Mouse (Mus musculus) colon, adult 2 months (tissue): ENCODE measurements around the gene Spib. TPM values are rescaled to one million over a fixed set of nuclear protein-coding genes. Genes with fewer than 3 reads are reported as not detected.

Source experiments
- polyA plus RNA-seq: library from polyadenylated mRNA; depleted of rRNA; stranded (reverse); fragments of >200 nt; gene quantifications from 2 replicates; pipeline ENCODE4 v1.2.3, GENCODE M21; 2012; rRNA removed

Spib gene
- polyA plus RNA-seq: 11.9 and 16.9 TPM in 2 replicates

DNA sequence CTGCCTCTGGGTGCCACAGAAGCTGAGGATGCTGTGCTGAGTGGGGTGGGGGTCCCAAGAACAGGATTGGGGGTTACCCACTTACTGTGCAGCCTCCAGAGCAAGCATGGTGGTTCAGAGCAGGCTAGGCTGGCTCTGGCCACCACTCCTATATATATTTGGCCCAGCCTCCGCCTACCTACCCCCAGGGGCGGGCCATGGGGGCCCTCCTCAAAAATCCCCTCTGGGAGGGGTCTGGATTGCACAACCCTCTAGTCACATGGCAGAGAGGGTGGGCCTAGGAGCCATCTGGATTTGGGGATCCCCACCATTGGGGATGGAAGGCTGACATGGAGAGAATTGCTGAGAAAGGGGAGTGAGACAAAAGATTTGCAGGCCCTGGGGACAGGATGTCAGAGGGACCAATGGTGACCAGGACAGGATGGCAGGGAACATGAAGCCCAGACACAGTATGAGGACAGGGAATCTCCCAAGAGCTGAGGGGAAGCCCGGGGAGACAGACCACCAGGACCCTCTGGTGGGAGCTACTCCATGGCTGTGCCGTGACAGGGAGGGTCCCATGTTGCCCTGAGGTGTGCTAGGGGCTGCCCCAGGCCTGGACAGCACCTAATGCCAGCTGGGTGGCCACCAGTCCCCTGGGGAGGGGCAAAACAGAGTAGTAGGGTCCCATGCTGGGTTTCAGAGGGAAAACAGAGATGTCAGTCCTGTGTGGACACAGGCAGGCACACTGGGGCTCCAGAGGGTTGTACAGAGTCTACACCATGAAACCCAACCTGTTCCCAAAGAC, at the start of gene Spib:
Gene Spib (minus strand): TSS at position 126 of the 787 bp plus-strand sequence.

GRCm38 (mm10) chr7:44572213-44572701, 40.4 kb upstream of the Spib start, which contains the start of gene Napsa:
TSS of gene Napsa (plus strand) at chr7:44572380.

DNA sequence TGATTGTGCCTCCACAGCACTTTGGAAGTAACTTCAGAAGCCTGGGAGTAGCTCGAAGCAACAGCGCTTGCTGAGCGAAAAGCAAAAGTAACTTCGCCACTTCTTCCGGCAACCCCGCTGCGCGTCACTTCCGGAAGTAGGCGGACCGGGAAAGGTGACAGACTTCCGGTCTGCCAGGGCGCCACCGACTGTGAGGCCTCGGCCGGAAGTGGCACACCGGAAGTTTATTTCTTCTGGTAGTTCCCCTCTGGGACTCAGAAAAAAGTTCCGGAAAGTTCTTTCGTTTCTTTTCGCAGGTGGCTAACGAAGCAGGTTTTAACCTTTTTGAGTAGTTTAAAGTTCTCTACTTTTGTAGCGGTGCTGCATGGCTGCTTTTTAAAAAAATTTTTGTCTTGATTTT, 22.0 kb upstream of the Spib start, which contains the start of gene Nr1h2:
Gene Nr1h2 (minus strand): TSS at position 126 of the 400 bp plus-strand sequence.

DNA sequence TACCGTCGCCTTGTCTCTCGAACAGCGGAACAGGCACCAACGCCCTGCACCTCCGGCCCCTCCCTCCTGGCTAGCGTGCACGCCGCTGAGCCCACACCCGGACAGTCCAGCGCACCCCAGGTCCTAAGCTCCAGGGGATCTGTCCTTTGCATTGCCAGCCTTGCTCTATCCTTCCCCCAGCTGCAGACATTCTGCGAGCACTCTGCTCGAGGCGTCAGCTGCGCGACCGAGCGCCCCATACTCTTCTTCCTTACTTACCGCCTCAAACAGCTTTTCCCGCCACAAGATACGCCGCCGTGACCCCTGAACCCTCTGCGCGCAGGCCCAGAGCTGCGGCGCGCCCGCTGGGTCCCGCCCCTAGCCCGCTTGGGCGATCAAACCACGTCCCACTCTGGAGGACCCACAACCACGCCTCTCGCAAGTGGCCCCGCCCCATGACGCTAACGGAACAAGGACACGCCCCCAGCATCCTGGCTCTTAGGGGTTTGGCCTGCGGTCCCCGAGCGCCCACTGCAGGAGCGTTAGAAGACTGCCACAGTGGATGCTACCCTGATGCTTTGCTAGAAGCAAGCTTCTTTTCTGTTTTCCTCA, 16.7 kb upstream of the Spib start, which contains the start of gene Pold1:
Gene Pold1 (minus strand): TSS at position 353 of the 591 bp plus-strand sequence.

GRCm38 (mm10) chr7:44524502-44524901, 7.4 kb downstream of the Spib start, which contains the start of gene Mybpc2:
TSS of gene Mybpc2 (minus strand) at chr7:44524656.

DNA sequence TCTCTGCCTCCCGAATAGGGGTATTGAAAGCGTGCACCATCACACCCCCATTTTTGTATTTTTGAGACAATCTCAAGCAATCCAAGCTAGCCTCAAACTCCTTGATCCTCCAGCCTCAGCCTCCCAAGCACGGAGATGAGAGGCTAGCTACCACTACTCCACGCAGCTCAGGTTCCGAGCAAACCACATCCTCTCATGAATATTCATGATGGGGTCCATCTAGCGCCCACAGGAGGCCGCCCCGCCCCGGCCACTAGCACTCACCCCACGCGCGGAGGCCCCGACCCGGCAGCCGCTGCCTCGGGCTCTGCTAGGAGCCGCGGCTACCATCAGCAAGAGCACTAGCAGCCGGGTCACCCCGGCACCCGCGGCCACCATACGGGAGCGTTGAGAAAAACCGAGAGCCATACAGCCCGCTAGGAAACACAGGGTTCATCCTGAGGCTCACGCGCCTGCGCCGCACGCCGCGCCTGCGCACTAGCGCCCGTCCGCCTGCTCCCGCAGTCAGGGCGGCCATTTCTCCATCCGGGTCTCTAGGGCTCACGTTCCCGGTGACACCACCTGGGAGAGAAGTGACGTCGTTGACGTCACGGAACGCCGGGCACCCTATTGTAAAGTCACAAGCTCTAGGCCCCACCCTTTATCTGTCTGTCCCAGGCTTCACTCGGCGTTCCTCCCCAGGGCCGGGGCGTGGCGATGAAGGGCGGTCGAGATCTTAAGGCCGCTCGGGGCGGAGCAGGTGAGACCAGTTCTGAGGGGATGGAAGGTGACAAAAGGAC, 35.7 kb downstream of the Spib start, which contains the start of the genes Emc10 and Fam71e1:
Gene Emc10 (minus strand): TSS at position 538 of the 779 bp plus-strand sequence.
Gene Fam71e1 (plus strand): TSS at position 590 of the 779 bp plus-strand sequence.

Other genes with a start within 250 kb of the Spib start
- 5.3 and 6.9 TPM in 2 replicates for gene Clec11a, start 225.2 kb downstream of the Spib start, polyA plus RNA-seq
- 1.1 TPM in 2 replicates for gene Shank1, start 221.8 kb downstream of the Spib start, polyA plus RNA-seq
- 3.2 and 3.5 TPM in 2 replicates for gene Syt3, start 148.0 kb downstream of the Spib start, polyA plus RNA-seq
- 0.87 and 0.89 TPM in 2 replicates for gene 1700008O03Rik, start 146.3 kb downstream of the Spib start, polyA plus RNA-seq
- gene Lrrc4b, start 103.1 kb downstream of the Spib start, polyA plus RNA-seq: 4.8 and 6.8 TPM in 2 replicates
- gene Aspdh, start 66.7 kb downstream of the Spib start, polyA plus RNA-seq: 0.23 and 0.88 TPM in 2 replicates
- 136 and 144 TPM in 2 replicates for gene Josd2, start 64.1 kb downstream of the Spib start, polyA plus RNA-seq
- gene Emc10, start 35.5 kb downstream of the Spib start, polyA plus RNA-seq: 291 and 327 TPM in 2 replicates
- gene Fam71e1, start 35.5 kb downstream of the Spib start, polyA plus RNA-seq: 4.4 and 6.2 TPM in 2 replicates
- gene Mybpc2, start 7.4 kb downstream of the Spib start, polyA plus RNA-seq: 0.34 and 0.46 TPM in 2 replicates
- gene Pold1, start 16.8 kb upstream of the Spib start, polyA plus RNA-seq: 44.4 and 45.2 TPM in 2 replicates
- gene Nr1h2, start 21.9 kb upstream of the Spib start, polyA plus RNA-seq: 231 and 268 TPM in 2 replicates
- gene Napsa, start 40.3 kb upstream of the Spib start, polyA plus RNA-seq: 7.8 and 8.1 TPM in 2 replicates
- 2.7 and 2.8 TPM in 2 replicates for gene Kcnc3, start 58.6 kb upstream of the Spib start, polyA plus RNA-seq
- gene Myh14, start 138.8 kb upstream of the Spib start, polyA plus RNA-seq: 365 and 409 TPM in 2 replicates
- gene Izumo2, start 176.7 kb upstream of the Spib start, polyA plus RNA-seq: not detected in 2 replicates
- gene Vrk3, start 216.3 kb upstream of the Spib start, polyA plus RNA-seq: 44.8 and 45.6 TPM in 2 replicates
- 0.19 and 0.26 TPM in 2 replicates for gene Zfp473, start 219.0 kb upstream of the Spib start, polyA plus RNA-seq